Mouse (Mus musculus): Measurements from ENCODE around the gene Fopnl. TPM values are rescaled to one million over a fixed set of nuclear protein-coding genes. Genes with fewer than 3 reads are reported as not detected.

Fopnl gene
- total and polyA plus RNA-seq, 2 experiments = 14.8 to 36.6 TPM

GRCm38 (mm10) chr16:14253586-14253985 is 63.6 kb downstream of the Fopnl start:
- 81% methylated on average over 3 of the region's 3 CpGs for WGBS
- Histone ChIP-seq H3K36me3 (ENCODE audit: control insufficient read depth, insufficient read depth, low read length) (no peaks in the 10 kb centered on the region), H3K79me2 (ENCODE audit: control insufficient read depth, insufficient read depth, low read length) (no peaks in the 10 kb centered on the region), H3K27ac (replicated peaks; ENCODE audit: insufficient read depth, low read depth, low read length) (no peak overlapping the region), H3K27me3 (ENCODE audit: control insufficient read depth, insufficient read depth, low read length) (no peaks in the 10 kb centered on the region), H3K9ac (ENCODE audit: low read depth, low read length) (no peak overlapping the region), H3K4me3 (ENCODE audit: insufficient read depth, low read depth, low read length) (no peak overlapping the region), H3K4me1 (ENCODE audit: control insufficient read depth, insufficient read depth, low read length) (no peaks in the 10 kb centered on the region)
- TF ChIP-seq POLR2A (IDR thresholded peaks at IDR 0.05; ENCODE audit: extremely low read depth, insufficient read depth, low read length) = no peak
- TF ChIP-seq CTCF (IDR thresholded peaks at IDR 0.05; ENCODE audit: low read depth, low read length) = no peak
- no peak for DNase-seq (ENCODE audit: extremely low read depth, low read depth, low spot score)

GRCm38 (mm10) chr16:14252877-14253276 is 64.3 kb downstream of the Fopnl start:
- 72% methylated on average over 4 of the region's 4 CpGs for WGBS
- no peaks in the 10 kb centered on the region for H3K27me3 ChIP-seq (ENCODE audit: control insufficient read depth, insufficient read depth, low read length)
- H3K27ac ChIP-seq (replicated peaks; ENCODE audit: insufficient read depth, low read depth, low read length) = no peak overlapping the region
- TF ChIP-seq POLR2A (IDR thresholded peaks at IDR 0.05; ENCODE audit: extremely low read depth, insufficient read depth, low read length) (no peak), CTCF (IDR thresholded peaks at IDR 0.05; ENCODE audit: low read depth, low read length) (no peak)
- no peak overlapping the region for H3K4me3 ChIP-seq (ENCODE audit: insufficient read depth, low read depth, low read length)
- no peaks in the 10 kb centered on the region for H3K79me2 ChIP-seq (ENCODE audit: control insufficient read depth, insufficient read depth, low read length)
- no peaks in the 10 kb centered on the region for H3K36me3 ChIP-seq (ENCODE audit: control insufficient read depth, insufficient read depth, low read length)
- no peaks in the 10 kb centered on the region for H3K4me1 ChIP-seq (ENCODE audit: control insufficient read depth, insufficient read depth, low read length)
- H3K9ac ChIP-seq (ENCODE audit: low read depth, low read length) = no peak overlapping the region
- no peak for DNase-seq (ENCODE audit: extremely low read depth, low read depth, low spot score)

- Histone ChIP-seq H3K36me3 (ENCODE audit: control insufficient read depth, insufficient read depth, low read length) (no peaks in the 10 kb centered on the region), H3K4me3 (ENCODE audit: insufficient read depth, low read depth, low read length) (no peak overlapping the region), H3K9ac (ENCODE audit: low read depth, low read length) (no peak overlapping the region), H3K27me3 (ENCODE audit: control insufficient read depth, insufficient read depth, low read length) (no peaks in the 10 kb centered on the region), H3K79me2 (ENCODE audit: control insufficient read depth, insufficient read depth, low read length) (no peaks in the 10 kb centered on the region), H3K27ac (replicated peaks; ENCODE audit: insufficient read depth, low read depth, low read length) (no peak overlapping the region), H3K4me1 (ENCODE audit: control insufficient read depth, insufficient read depth, low read length) (no peaks in the 10 kb centered on the region)
- WGBS = 57% methylated on average over 1 of the region's 1 CpGs
- DNase-seq (ENCODE audit: extremely low read depth, low read depth, low spot score) = no peak
- no peak for TF ChIP-seq CTCF (IDR thresholded peaks at IDR 0.05; ENCODE audit: low read depth, low read length)
- no peak for TF ChIP-seq POLR2A (IDR thresholded peaks at IDR 0.05; ENCODE audit: extremely low read depth, insufficient read depth, low read length)
Observed at GRCm38 (mm10) chr16:14249913-14250312, 67.3 kb downstream of the Fopnl start.

Other genes starting within 250 kb of the Fopnl start
- 9.4 and 12.3 TPM in 2 replicates for gene Nde1, start 154.1 kb downstream of the Fopnl start, total RNA-seq (2014; rRNA removed)
- 14.4 and 14.5 TPM in 2 replicates for gene Nde1, start 154.1 kb downstream of the Fopnl start, polyA plus RNA-seq (2012; rRNA removed)
- gene Marf1, start 154.1 kb downstream of the Fopnl start, total RNA-seq (2014; rRNA removed) = 26.4 and 36.2 TPM in 2 replicates
- 10.7 and 11.3 TPM in 2 replicates for gene Marf1, start 154.1 kb downstream of the Fopnl start, polyA plus RNA-seq (2012; rRNA removed)
- gene Myh11, start 26.0 kb downstream of the Fopnl start, total RNA-seq (2014; rRNA removed) = 2.0 and 2.2 TPM in 2 replicates
- gene Myh11, start 26.0 kb downstream of the Fopnl start, polyA plus RNA-seq (2012; rRNA removed) = 0.34 and 0.47 TPM in 2 replicates
- gene Abcc1, start 44.2 kb upstream of the Fopnl start, total RNA-seq (2014; rRNA removed) = 1.3 and 2.3 TPM in 2 replicates
- gene Abcc1, start 44.2 kb upstream of the Fopnl start, polyA plus RNA-seq (2012; rRNA removed) = 1.1 and 1.6 TPM in 2 replicates
- not detected in 2 replicates for gene A630010A05Rik, start 244.9 kb upstream of the Fopnl start, total RNA-seq (2014; rRNA removed)
- gene A630010A05Rik, start 244.9 kb upstream of the Fopnl start, polyA plus RNA-seq (2012; rRNA removed) = not detected in 2 replicates

Data from liver, adult 2 months (tissue).